Mouse (Mus musculus): ENCODE data around the gene Snx5. TPM values are rescaled to one million over a fixed set of nuclear protein-coding genes. Genes with fewer than 3 reads are reported as not detected.
A peak's percentile ranks its signal among the peaks of the same experiment; 100 is the strongest.

The Snx5 gene
- polyA plus RNA-seq, 1 experiment, result 538 TPM

DNA sequence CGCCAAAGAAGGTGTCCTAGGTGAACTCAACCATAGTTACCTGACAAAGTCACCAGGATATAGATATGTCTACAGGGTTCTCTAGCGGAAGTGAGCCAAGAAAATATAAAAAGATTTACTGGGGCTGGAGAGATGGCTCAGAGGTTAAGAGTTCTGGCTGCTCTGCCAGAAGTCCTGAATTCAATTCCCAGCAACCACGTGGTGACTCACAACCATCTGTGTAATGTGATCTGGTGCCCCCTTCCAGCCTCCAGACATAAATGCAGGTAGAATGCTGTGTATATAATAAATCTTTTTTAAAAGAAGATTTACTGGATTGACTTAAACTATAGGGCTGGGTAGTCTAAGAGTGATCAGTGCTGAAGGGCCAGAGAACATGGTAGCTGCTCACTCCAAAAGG is 10.7 kb upstream of the Snx5 start:
- H3K27me3 ChIP-seq (ENCODE audit: control insufficient read depth, insufficient read depth, low read length, poor library complexity, severe bottlenecking), result no peaks in the 10 kb centered on the region
- H3K4me1 ChIP-seq (ENCODE audit: control insufficient read depth, insufficient read depth, low read length), result peaks cover 3% of the 10 kb centered on the region
- no peak overlapping the region for H3K4me3 ChIP-seq (ENCODE audit: low read depth, low read length)
- H3K9ac ChIP-seq (ENCODE audit: low read depth, poor library complexity, severe bottlenecking), result no peak overlapping the region
- no peaks in the 10 kb centered on the region for H3K9me3 ChIP-seq (replicated peaks; ENCODE audit: control insufficient read depth, insufficient read depth, low read length, poor library complexity, severe bottlenecking)
- H3K36me3 ChIP-seq (ENCODE audit: control insufficient read depth, insufficient read depth, low read length, poor library complexity, severe bottlenecking), result peaks cover 29% of the 10 kb centered on the region
- H3K27ac ChIP-seq (ENCODE audit: insufficient read depth, low read length), result no peak overlapping the region
- TF ChIP-seq POLR2A (IDR thresholded peaks at IDR 0.05; ENCODE audit: insufficient read depth, low read length) (no peak), EP300 (IDR thresholded peaks at IDR 0.05; ENCODE audit: insufficient read depth, low read depth, low read length) (no peak)

DNA sequence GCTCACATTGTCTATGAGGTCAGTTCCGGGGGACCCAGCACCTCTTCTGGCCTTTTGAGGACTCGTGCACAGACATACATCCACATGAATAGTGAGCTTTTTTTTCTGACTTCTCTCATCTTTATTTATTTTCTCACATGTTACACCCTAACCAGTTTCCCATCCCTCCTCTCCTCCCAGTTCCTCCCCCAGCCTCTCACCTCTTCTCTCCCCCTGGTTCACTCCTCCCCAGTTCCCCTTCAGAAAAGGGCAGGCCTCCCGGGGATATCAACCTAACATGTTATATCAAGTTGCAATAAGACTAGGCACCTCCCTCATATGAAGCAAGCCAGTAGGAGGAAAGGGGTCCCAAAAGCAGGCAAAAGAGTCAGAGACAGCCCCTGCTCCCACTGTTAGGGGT is 9.9 kb upstream of the Snx5 start:
- no peaks in the 10 kb centered on the region for H3K9me3 ChIP-seq (replicated peaks; ENCODE audit: control insufficient read depth, insufficient read depth, low read length, poor library complexity, severe bottlenecking)
- no peaks in the 10 kb centered on the region for H3K27me3 ChIP-seq (ENCODE audit: control insufficient read depth, insufficient read depth, low read length, poor library complexity, severe bottlenecking)
- no peak overlapping the region for H3K27ac ChIP-seq (ENCODE audit: insufficient read depth, low read length)
- no peak for TF ChIP-seq CTCF (IDR thresholded peaks at IDR 0.05; ENCODE audit: low read depth, low read length)
- no peak for TF ChIP-seq EP300 (IDR thresholded peaks at IDR 0.05; ENCODE audit: insufficient read depth, low read depth, low read length)
- TF ChIP-seq POLR2A (IDR thresholded peaks at IDR 0.05; ENCODE audit: insufficient read depth, low read length), result no peak
- no peak overlapping the region for H3K9ac ChIP-seq (ENCODE audit: low read depth, poor library complexity, severe bottlenecking)
- H3K36me3 ChIP-seq (ENCODE audit: control insufficient read depth, insufficient read depth, low read length, poor library complexity, severe bottlenecking), result peaks cover 35% of the 10 kb centered on the region
- H3K4me3 ChIP-seq (ENCODE audit: low read depth, low read length), result no peak overlapping the region
- peaks cover 3% of the 10 kb centered on the region for H3K4me1 ChIP-seq (ENCODE audit: control insufficient read depth, insufficient read depth, low read length)

DNA sequence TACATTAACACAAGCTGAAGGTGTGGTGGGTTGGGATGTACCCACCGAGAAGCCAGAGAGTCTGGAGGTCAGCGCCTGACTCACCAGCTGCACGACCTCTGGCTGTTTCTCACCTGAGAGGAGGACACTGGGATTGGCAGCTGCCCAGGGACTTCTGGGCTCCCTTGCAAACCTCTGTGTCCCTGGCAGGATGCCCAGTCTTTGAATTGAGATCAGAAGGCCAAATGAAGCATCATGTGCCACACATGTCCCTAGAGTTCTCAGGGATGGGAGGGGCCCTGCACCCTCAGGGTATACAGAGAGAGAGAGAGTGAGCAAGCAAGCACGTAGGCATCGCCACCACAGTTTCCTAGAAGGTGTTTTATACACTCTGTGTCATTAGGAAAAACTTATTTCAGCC is 9.0 kb upstream of the Snx5 start:
- Histone ChIP-seq H3K36me3 (ENCODE audit: control insufficient read depth, insufficient read depth, low read length, poor library complexity, severe bottlenecking) (peaks cover 38% of the 10 kb centered on the region), H3K9ac (ENCODE audit: low read depth, poor library complexity, severe bottlenecking) (no peak overlapping the region), H3K27me3 (ENCODE audit: control insufficient read depth, insufficient read depth, low read length, poor library complexity, severe bottlenecking) (no peaks in the 10 kb centered on the region), H3K4me1 (ENCODE audit: control insufficient read depth, insufficient read depth, low read length) (peaks cover 3% of the 10 kb centered on the region), H3K9me3 (replicated peaks; ENCODE audit: control insufficient read depth, insufficient read depth, low read length, poor library complexity, severe bottlenecking) (no peaks in the 10 kb centered on the region), H3K4me3 (ENCODE audit: low read depth, low read length) (no peak overlapping the region), H3K27ac (ENCODE audit: insufficient read depth, low read length) (no peak overlapping the region)
- TF ChIP-seq CTCF (IDR thresholded peaks at IDR 0.05; ENCODE audit: low read depth, low read length) (no peak), POLR2A (IDR thresholded peaks at IDR 0.05; ENCODE audit: insufficient read depth, low read length) (no peak), EP300 (IDR thresholded peaks at IDR 0.05; ENCODE audit: insufficient read depth, low read depth, low read length) (no peak)

DNA sequence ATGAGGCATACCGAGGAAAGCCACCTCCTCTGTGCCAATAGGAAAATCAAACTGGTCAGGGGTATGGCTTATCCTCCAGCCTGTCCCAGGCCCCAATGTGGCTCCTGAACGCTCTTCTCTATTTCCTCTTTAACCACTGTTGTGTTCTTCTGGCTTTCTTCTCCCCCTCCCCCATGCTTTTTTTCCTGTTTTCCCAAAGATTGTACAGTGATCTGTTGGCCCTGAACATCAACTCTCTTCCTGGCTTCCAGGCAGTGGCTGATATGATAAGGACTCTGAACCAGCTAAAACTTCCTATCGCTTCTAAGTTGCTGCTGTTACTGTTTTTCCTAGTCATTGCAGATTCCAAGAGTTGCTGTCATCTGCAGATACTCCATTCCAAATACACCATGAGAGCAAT is 6.2 kb upstream of the Snx5 start:
- peaks cover 56% of the 10 kb centered on the region for H3K36me3 ChIP-seq (ENCODE audit: control insufficient read depth, insufficient read depth, low read length, poor library complexity, severe bottlenecking)
- peaks cover 6% of the 10 kb centered on the region for H3K4me1 ChIP-seq (ENCODE audit: control insufficient read depth, insufficient read depth, low read length)
- TF ChIP-seq POLR2A (IDR thresholded peaks at IDR 0.05; ENCODE audit: insufficient read depth, low read length), result no peak
- TF ChIP-seq EP300 (IDR thresholded peaks at IDR 0.05; ENCODE audit: insufficient read depth, low read depth, low read length), result no peak
- TF ChIP-seq CTCF (IDR thresholded peaks at IDR 0.05; ENCODE audit: low read depth, low read length), result no peak
- no peaks in the 10 kb centered on the region for H3K27me3 ChIP-seq (ENCODE audit: control insufficient read depth, insufficient read depth, low read length, poor library complexity, severe bottlenecking)
- no peaks in the 10 kb centered on the region for H3K9me3 ChIP-seq (replicated peaks; ENCODE audit: control insufficient read depth, insufficient read depth, low read length, poor library complexity, severe bottlenecking)
- H3K27ac ChIP-seq (ENCODE audit: insufficient read depth, low read length), result no peak overlapping the region
- H3K9ac ChIP-seq (ENCODE audit: low read depth, poor library complexity, severe bottlenecking), result no peak overlapping the region
- H3K4me3 ChIP-seq (ENCODE audit: low read depth, low read length), result no peak overlapping the region

DNA sequence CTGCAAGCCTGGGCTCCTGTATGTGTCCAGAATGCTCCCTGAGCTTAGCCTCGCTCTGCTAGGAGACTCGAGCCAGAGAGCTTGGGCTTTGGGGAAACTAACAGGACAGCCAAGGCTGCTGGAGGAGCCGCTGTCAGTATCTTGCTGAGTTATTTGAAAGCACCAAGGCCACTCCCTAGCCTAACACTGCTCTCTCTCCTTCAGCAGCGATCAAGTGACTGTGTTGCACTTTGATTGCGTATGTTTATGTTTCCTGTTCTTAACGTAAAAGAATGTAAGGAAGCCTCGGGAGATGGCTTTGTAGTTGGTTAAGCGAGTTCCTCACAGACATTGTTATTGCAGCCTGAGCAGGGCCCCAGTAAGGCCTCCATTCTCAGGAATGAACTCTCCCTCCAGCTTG is 4.0 kb upstream of the Snx5 start:
- TF ChIP-seq EP300 (IDR thresholded peaks at IDR 0.05; ENCODE audit: insufficient read depth, low read depth, low read length), result no peak
- no peak for TF ChIP-seq CTCF (IDR thresholded peaks at IDR 0.05; ENCODE audit: low read depth, low read length)
- no peak for TF ChIP-seq POLR2A (IDR thresholded peaks at IDR 0.05; ENCODE audit: insufficient read depth, low read length)
- H3K9me3 ChIP-seq (replicated peaks; ENCODE audit: control insufficient read depth, insufficient read depth, low read length, poor library complexity, severe bottlenecking), result no peaks in the 10 kb centered on the region
- no peak overlapping the region for H3K4me3 ChIP-seq (ENCODE audit: low read depth, low read length)
- H3K27ac ChIP-seq (ENCODE audit: insufficient read depth, low read length), result no peak overlapping the region
- H3K36me3 ChIP-seq (ENCODE audit: control insufficient read depth, insufficient read depth, low read length, poor library complexity, severe bottlenecking), result peaks cover 56% of the 10 kb centered on the region
- H3K27me3 ChIP-seq (ENCODE audit: control insufficient read depth, insufficient read depth, low read length, poor library complexity, severe bottlenecking), result no peaks in the 10 kb centered on the region
- peaks cover 5% of the 10 kb centered on the region for H3K4me1 ChIP-seq (ENCODE audit: control insufficient read depth, insufficient read depth, low read length)
- H3K9ac ChIP-seq (ENCODE audit: low read depth, poor library complexity, severe bottlenecking), result no peak overlapping the region

DNA sequence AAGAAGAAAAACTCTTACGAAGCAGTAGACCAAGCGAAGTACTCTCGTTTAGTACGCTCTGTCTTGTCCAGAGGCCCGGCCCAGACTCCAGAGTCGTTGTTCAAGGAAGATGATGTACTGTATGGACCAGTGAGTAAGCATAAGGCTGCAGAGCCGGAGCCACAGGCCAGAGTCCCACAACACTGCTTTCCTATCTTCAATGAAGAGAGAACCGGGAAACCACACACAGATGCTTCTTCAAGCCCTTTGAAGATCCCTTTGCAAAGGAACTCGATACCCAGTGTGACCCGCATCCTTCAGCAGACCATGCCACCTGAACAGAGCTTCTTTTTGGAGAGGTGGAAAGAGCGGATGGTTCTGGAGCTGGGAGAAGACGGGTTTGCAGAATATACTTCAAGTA is 1.4 kb upstream of the Snx5 start:
- Histone ChIP-seq H3K4me1 (ENCODE audit: control insufficient read depth, insufficient read depth, low read length) (peaks cover 3% of the 10 kb centered on the region), H3K27me3 (ENCODE audit: control insufficient read depth, insufficient read depth, low read length, poor library complexity, severe bottlenecking) (no peaks in the 10 kb centered on the region), H3K9me3 (replicated peaks; ENCODE audit: control insufficient read depth, insufficient read depth, low read length, poor library complexity, severe bottlenecking) (no peaks in the 10 kb centered on the region; the same call in 1 of the 2 replicates), H3K4me3 (ENCODE audit: low read depth, low read length) (peak overlapping the region; percentile 32), H3K9ac (ENCODE audit: low read depth, poor library complexity, severe bottlenecking) (peak overlapping the region; percentile 98), H3K27ac (ENCODE audit: insufficient read depth, low read length) (no peak overlapping the region), H3K36me3 (ENCODE audit: control insufficient read depth, insufficient read depth, low read length, poor library complexity, severe bottlenecking) (peaks cover 59% of the 10 kb centered on the region)
- no peak for TF ChIP-seq CTCF (IDR thresholded peaks at IDR 0.05; ENCODE audit: low read depth, low read length)
- TF ChIP-seq EP300 (IDR thresholded peaks at IDR 0.05; ENCODE audit: insufficient read depth, low read depth, low read length), result no peak
- TF ChIP-seq POLR2A (IDR thresholded peaks at IDR 0.05; ENCODE audit: insufficient read depth, low read length), result no peak
